Mouse (Mus musculus) thymus, adult 2 months (tissue): ENCODE measurements around the gene Prpf6. TPM values are rescaled to one million over a fixed set of nuclear protein-coding genes. Genes with fewer than 3 reads are reported as not detected.

Experiments used
- DNase-seq: peaks from one replicate; pipeline ENCODE4 v3.0.0; 2021
- H3K27ac ChIP-seq: fragments of 200-500 bp; 2 replicates; pipeline ENCODE4 v1.5.1; 2012; ENCODE audit warnings: low read length, control low read depth; ENCODE audit not compliant: control insufficient read depth, insufficient read depth
- H3K27me3 ChIP-seq: fragments of 200-500 bp; 2 replicates; pipeline ENCODE4 v1.6.1; 2012; ENCODE audit warnings: mild to moderate bottlenecking, low read length, moderate library complexity, mixed read lengths; ENCODE audit not compliant: control insufficient read depth, insufficient read depth
- H3K36me3 ChIP-seq: fragments of 200-500 bp; 2 replicates; pipeline ENCODE4 v1.6.1; 2012; ENCODE audit warnings: mild to moderate bottlenecking, low read length, moderate library complexity; ENCODE audit not compliant: control insufficient read depth, insufficient read depth
- H3K4me1 ChIP-seq: fragments of 200-500 bp; replicated peaks from 2 replicates; pipeline ENCODE4 v1.6.1; 2012; ENCODE audit warnings: low read length; ENCODE audit not compliant: control insufficient read depth, insufficient read depth
- H3K4me3 ChIP-seq: fragments of 200-500 bp; 2 replicates; pipeline ENCODE4 v1.5.1; 2012; ENCODE audit warnings: mild to moderate bottlenecking, low read length, control low read depth, moderate library complexity; ENCODE audit not compliant: control insufficient read depth, insufficient read depth
- CTCF ChIP-seq: fragments of 200-500 bp; IDR thresholded peaks from 2 replicates; pipeline ENCODE4 v1.5.1; 2012; ENCODE audit warnings: mild to moderate bottlenecking, control low read depth, low read length, moderate library complexity, borderline replicate concordance; ENCODE audit not compliant: control insufficient read depth, poor library complexity, insufficient read depth; ENCODE audit errors: extremely low read depth
- POLR2A ChIP-seq: fragments of 200-500 bp; IDR thresholded peaks from 2 replicates; pipeline ENCODE4 v1.6.1; 2012; ENCODE audit warnings: mild to moderate bottlenecking, low read length, control low read depth, moderate library complexity; ENCODE audit not compliant: control insufficient read depth, poor library complexity, insufficient read depth; ENCODE audit errors: extremely low read depth
- WGBS: fragments of 180-500 bp; shearing (Covaris S2); methylation state at CpG from one replicate; pipeline ENCODE4 v1.1.7; 2018; 5-methylcytosine and 5-hydroxymethylcytosine counted together
- polyA plus RNA-seq: library from polyadenylated mRNA; depleted of rRNA; stranded (reverse); fragments of >200 nt; gene quantifications from 2 replicates; pipeline ENCODE4 v1.2.3, GENCODE M21; 2012

Prpf6 gene
- polyA plus RNA-seq, 1 experiment = 22.2 TPM

- no peak for TF ChIP-seq CTCF
- no peak for TF ChIP-seq POLR2A
- no peak for DNase-seq
- peaks cover 22% of the 10 kb centered on the region for H3K36me3 ChIP-seq
- H3K4me3 ChIP-seq = no peak overlapping the region
- WGBS = 97% methylated on average over 2 of the region's 2 CpGs
- no peaks in the 10 kb centered on the region for H3K27me3 ChIP-seq
- no peak overlapping the region for H3K27ac ChIP-seq
- H3K4me1 ChIP-seq = peaks cover 5% of the 10 kb centered on the region
Observed at GRCm38 (mm10) chr2:181657441-181657840, 65.8 kb downstream of the Prpf6 start.

DNA sequence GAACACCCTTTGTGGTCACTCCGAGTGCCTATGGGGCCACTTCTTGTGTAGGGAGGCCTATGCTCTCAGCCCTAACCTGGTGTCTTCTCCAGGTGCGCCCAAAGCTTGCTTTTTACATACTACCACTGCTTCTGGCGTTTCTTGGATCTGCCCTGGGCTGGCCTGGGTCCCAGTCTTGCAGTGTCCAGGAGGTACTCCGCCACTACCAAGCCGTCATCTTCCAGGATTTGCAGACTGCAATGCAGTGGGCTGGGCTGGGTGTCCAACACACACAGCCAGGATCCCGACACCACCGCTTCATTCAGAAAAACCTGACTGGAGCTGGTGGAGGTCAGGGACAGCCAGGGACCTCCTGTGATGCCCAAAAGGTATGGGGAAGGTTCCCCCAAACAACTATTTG is 66.9 kb downstream of the Prpf6 start:
- H3K27me3 ChIP-seq = no peaks in the 10 kb centered on the region
- no peak overlapping the region for H3K27ac ChIP-seq
- TF ChIP-seq POLR2A (no peak), CTCF (no peak)

GRCm38 (mm10) chr2:181658930-181659555 is 67.4 kb downstream of the Prpf6 start:
- TF ChIP-seq CTCF (no peak), POLR2A (no peak)
- WGBS = 29% methylated on average over 17 of the region's 17 CpGs
- H3K27ac ChIP-seq = no peak overlapping the region
- no peaks in the 10 kb centered on the region for H3K27me3 ChIP-seq
- no peak overlapping the region for H3K4me3 ChIP-seq
- DNase-seq = peak; percentile 62
- H3K4me1 ChIP-seq = peaks cover 13% of the 10 kb centered on the region
- H3K36me3 ChIP-seq = peaks cover 19% of the 10 kb centered on the region

More for the DNA sequence above, 66.9 kb downstream of the Prpf6 start:
- DNase-seq = no peak
- whole genome bisulfite sequencing = 91% methylated on average over 7 of the region's 7 CpGs
- Histone ChIP-seq H3K4me1 (peaks cover 13% of the 10 kb centered on the region), H3K4me3 (no peak overlapping the region), H3K36me3 (peaks cover 19% of the 10 kb centered on the region)

DNA sequence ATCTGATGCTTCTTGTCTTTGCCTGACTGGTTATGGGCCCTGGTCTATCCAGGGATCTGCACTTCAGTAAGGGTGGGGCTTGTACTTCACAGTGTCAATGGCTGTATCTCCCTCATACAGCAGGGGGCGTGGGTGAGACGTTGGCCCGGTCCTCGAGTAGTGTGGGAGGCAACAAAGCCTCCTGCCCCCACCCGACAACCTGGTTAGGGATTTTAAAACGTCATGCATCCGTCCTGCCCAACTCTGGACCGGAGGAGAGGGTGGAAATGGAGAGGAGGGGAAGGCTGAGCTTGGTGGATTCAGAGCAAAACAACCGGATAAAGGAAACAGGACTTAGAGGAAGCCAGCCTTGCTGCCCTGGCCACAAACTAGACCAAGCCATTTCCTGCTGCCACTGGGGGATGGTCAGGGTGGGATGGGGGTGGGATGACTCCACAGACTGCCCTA is 68.0 kb downstream of the Prpf6 start:
- H3K27me3 ChIP-seq = no peaks in the 10 kb centered on the region
- TF ChIP-seq CTCF (peak; percentile 62; the same call in 1 of the 2 replicates), POLR2A (no peak)
- peaks cover 13% of the 10 kb centered on the region for H3K4me1 ChIP-seq
- no peak overlapping the region for H3K4me3 ChIP-seq
- DNase-seq = peak; percentile 80
- H3K36me3 ChIP-seq = peaks cover 17% of the 10 kb centered on the region
- WGBS = 3% methylated on average over 9 of the region's 9 CpGs
- H3K27ac ChIP-seq = no peak overlapping the region

DNA sequence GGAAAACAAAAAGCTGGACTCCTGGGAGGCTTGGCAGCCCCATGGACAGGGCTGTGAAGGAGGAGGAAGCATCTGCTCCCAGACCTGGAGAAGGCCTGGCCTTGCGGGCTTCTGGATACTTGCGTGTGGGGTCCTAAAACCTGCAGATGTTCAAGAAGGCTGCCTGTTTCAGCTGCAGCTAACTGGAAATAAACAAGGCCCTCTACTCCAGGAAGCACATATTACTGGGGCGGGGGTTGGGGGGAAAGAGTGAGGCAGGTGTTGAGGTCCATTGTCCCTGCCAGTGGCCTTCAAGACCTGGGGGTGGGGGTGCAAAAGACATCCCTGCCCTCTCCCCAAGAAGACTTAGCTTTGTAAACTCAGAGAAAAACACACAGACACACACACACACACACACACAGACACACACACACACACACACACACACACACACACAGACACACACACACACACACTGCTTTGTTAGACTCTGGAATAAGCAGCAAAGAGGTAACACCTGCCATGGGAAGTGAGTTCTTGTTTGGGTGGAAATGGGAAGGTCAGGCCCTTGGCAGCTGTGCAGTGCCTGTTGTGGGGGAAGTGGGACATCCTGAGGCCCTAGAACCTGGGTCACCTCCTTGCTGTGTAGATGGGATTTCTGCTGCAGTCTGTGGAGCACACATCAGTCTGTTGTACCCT is 71.1 kb downstream of the Prpf6 start:
- no peak for DNase-seq
- no peaks in the 10 kb centered on the region for H3K36me3 ChIP-seq
- no peak overlapping the region for H3K4me3 ChIP-seq
- peaks cover 13% of the 10 kb centered on the region for H3K4me1 ChIP-seq
- H3K27ac ChIP-seq = no peak overlapping the region
- no peak for TF ChIP-seq POLR2A
- no peak for TF ChIP-seq CTCF
- no peaks in the 10 kb centered on the region for H3K27me3 ChIP-seq
- 90% methylated on average over 3 of the region's 3 CpGs for WGBS

DNA sequence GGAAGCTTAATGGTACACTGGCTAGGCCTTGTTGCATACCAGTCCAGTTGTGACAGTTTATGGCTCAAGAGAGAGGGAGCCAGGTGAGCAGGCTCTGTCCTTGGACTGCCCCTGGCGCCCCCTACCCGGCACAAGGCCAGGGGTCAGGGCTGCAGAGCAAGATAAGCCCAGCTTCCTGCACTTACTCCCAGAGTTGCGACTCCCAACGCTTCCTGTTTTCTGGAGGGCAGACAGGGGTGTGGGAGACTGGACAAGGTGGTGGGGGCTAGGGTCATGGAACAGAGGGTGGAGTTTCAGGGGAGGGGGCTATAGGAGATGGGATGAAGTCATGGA is 71.6 kb downstream of the Prpf6 start:
- WGBS = 45% methylated on average over 4 of the region's 4 CpGs
- H3K36me3 ChIP-seq = no peaks in the 10 kb centered on the region
- H3K27ac ChIP-seq = no peak overlapping the region; the same call in 1 of the 2 replicates
- no peaks in the 10 kb centered on the region for H3K27me3 ChIP-seq
- TF ChIP-seq POLR2A (no peak), CTCF (no peak)
- peaks cover 13% of the 10 kb centered on the region for H3K4me1 ChIP-seq
- H3K4me3 ChIP-seq = no peak overlapping the region
- no peak for DNase-seq

DNA sequence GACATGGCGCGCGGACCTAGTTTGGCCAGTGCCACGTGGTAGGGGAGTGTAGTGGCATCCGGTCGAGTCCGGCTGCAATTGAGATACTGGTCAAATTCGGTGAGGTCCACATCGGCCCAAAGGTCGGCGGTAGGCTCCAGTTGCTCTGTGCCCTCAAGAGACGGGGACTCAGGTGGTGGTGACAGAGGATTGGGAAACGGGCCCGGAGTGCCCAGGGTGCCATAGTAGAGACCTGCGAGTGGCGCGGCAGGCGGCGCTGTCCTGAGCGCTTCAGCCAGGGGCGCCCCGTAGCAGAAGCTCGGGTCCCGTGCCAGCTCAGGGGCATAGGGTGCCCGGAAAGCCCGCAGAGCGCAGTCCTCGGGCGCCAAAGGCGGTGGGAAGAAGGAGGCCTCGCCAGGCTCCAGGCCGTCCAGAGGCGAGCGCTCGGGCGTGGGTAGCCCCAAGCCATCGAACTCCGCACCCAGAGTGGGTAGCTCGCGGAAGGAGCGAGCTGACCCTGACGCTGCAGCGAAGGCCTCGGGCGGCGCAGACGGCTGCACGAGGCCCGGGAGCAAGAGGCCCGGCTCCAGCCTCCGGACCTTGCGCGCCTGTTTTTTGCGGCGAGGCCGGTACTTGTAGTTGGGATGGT is 78.7 kb downstream of the Prpf6 start:
- no peak for TF ChIP-seq POLR2A
- H3K27me3 ChIP-seq = peaks cover 16% of the 10 kb centered on the region; the same call in 1 of the 2 replicates
- no peak overlapping the region for H3K27ac ChIP-seq
- no peak overlapping the region for H3K4me3 ChIP-seq
- WGBS = 14% methylated on average over 56 of the region's 56 CpGs
- H3K4me1 ChIP-seq = no peaks in the 10 kb centered on the region
- no peaks in the 10 kb centered on the region for H3K36me3 ChIP-seq
- DNase-seq = no peak
